Mouse (Mus musculus): ENCODE results near the gene Dph6.

The Dph6 gene

GRCm38 (mm10) chr2:114542325-114542724 lies 112.4 kb downstream of the Dph6 start:
- intact Hi-C loops (cut with DNase I) = no loop called here

GRCm38 (mm10) chr2:114540416-114540815 lies 114.3 kb downstream of the Dph6 start:
- intact Hi-C loops (cut with DNase I) = no loop called here

- intact Hi-C loops (cut with DNase I) = no loop called here
These were observed 118.7 kb downstream of the Dph6 start for GRCm38 (mm10) chr2:114536032-114536431.

- intact Hi-C loops (cut with DNase I) = no loop called here
These were observed 123.6 kb downstream of the Dph6 start for GRCm38 (mm10) chr2:114531010-114531756.

GRCm38 (mm10) chr2:114520414-114520813 lies 134.3 kb downstream of the Dph6 start:
- intact Hi-C loops (cut with DNase I) = no loop called here

- intact Hi-C loops (cut with DNase I) = no loop called here
These were observed 134.9 kb downstream of the Dph6 start for GRCm38 (mm10) chr2:114519907-114520306.

GRCm38 (mm10) chr2:114492398-114492797 lies 162.4 kb downstream of the Dph6 start:
- intact Hi-C loops (cut with DNase I) = no loop called here

GRCm38 (mm10) chr2:114491907-114492306 lies 162.9 kb downstream of the Dph6 start:
- intact Hi-C loops (cut with DNase I) = no loop called here

- intact Hi-C loops (cut with DNase I) = no loop called here
These were observed 167.8 kb downstream of the Dph6 start for GRCm38 (mm10) chr2:114486980-114487379.
